Mouse (Mus musculus) olfactory bulb, adult 2 months (tissue): ENCODE measurements around the gene Rbck1.

Experiments
- CTCF ChIP-seq: fragments of 200-500 bp; IDR thresholded peaks from 2 replicates; pipeline ENCODE4 v1.5.1; 2012; ENCODE audit warnings: low read depth, mild to moderate bottlenecking, low read length, moderate library complexity; ENCODE audit not compliant: insufficient read depth
- POLR2A ChIP-seq: fragments of 200-500 bp; IDR thresholded peaks from 2 replicates; pipeline ENCODE4 v1.6.1; 2012; ENCODE audit warnings: mild to moderate bottlenecking, low read depth, low read length, moderate library complexity; ENCODE audit not compliant: insufficient read depth

- TF ChIP-seq CTCF = no peak
- peak; percentile 97 for TF ChIP-seq POLR2A
These were observed 38.6 kb downstream of the Rbck1 start, which contains the start of gene Tbc1d20 for GRCm38 (mm10) chr2:152293727-152294475.
